Mouse (Mus musculus) cerebellum, postnatal 10 days (tissue): ENCODE data around the gene Gm20498.
"Not testable (repeated sequence)": the region's sequence is repeated elsewhere in the genome, so short reads cannot be mapped to it uniquely, and the experiment has no call there.

Source experiments
- DNase-seq, 2 experiments: peaks; one replicate each; pipeline ENCODE4 v3.0.0; 2021; ENCODE audit warnings: mixed read lengths in 2 of 2

Gm20498 gene

DNA sequence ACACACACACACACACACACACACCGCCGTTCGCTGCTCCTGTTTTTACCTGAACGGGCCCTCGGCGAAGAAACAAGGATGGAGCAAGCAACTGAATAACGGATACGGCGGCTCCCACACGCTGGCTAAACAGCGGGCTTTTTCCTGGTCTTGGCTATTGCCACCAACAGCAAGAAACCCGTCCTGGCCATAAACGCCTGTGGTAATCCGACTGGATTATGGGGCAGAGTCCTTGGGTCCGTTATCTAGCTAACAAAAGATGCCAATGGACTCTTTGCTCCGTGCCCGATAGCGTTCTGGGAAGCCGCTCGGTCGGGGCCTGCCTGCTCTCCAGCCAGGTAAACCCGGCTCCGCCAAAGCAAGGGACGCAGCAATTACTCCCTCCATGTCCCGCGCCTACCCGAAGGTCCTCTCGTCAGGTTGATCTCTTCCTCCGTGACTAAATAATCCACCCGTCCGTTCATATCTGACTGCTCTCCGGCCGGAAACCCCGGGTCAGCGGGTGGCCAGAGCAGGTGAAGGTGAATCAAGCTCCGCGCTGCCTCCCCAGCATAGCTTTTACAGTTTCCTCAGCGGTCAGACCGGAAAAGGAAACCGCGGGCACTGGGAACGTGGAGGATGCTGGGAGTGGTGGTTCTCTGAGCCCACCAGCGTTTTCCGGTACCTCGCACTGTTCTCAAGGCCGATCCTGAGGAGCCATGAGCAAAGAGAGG is at the start of gene Gm20498, which contains the start of gene Synj2bp:
TSS of gene Gm20498 (minus strand) at position 590 of the 713 bp plus-strand sequence.
TSS of gene Synj2bp (minus strand) at position 596 of the 713 bp plus-strand sequence.
- DNase-seq = peak; percentile 91 to 93

- no peak for DNase-seq
Observed at GRCm38 (mm10) chr12:81568374-81568773, 35.7 kb upstream of the Gm20498 start, which contains the start of gene Adam21. TSS of gene Adam21 (minus strand) at chr12:81568474.

- DNase-seq = no peak
Observed at GRCm38 (mm10) chr12:81567931-81568330, 35.2 kb upstream of the Gm20498 start.

DNA sequence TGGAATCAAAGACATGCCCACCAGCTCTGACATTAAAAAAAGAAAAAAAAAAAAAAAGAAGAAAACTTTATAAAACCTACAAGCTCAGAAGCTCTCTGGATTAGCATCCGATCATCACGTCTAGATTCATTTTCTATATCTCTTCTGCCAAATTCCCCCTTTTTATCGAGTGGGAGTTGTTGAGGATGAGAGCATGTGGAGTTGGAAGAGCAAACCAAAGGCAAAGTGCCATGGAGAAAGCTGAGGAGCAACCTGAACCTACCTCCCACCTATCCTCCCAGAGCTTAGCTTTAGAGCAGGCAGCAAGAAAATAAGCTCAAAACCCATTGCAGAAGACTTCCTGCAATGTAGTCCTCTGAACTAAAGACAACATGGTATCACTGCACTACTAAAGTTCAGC is 31.5 kb upstream of the Gm20498 start:
- no peak for DNase-seq

GRCm38 (mm10) chr12:81549286-81549685 is 16.6 kb upstream of the Gm20498 start:
- DNase-seq = no peak

DNA sequence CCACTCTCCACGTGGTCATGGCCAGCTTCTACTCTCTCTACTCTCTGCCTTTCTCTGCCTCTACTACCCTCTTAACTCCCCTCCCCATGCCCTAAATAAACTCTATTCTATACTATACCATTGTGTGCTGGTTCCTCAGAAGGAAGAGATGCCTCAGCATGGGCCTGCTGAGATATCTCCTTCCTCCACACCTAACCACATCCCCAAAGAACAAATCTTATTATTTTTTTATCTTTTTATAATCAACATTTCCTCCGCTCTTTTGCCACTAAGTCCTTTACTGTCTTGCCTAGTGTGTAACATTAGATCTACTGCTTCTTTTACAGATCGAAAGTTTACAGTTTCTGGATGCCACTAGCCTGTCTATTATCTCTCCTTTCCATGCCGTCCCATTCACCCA is 14.5 kb upstream of the Gm20498 start:
- DNase-seq = no peak

DNA sequence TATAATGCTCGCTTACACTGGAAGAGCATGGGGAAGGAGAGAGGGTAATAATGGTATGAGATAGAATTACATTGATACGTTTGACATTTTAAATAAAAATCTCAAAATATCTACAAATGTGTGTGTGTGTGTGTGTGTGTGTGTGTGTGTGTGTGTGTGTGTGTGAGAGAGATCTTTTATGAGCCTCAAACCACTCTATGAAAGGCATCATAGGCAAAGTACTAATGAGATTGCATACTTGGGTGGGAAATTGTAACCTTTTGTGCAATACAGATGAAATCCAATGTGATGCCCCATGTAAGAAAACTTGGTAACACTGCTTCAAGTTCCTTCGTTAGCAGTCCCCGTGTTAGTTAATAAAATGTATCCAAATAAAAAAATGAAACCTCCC is 319 bp upstream of the Gm20498 start:
- DNase-seq = peak in 1 of 2 experiments; percentile 4

DNA sequence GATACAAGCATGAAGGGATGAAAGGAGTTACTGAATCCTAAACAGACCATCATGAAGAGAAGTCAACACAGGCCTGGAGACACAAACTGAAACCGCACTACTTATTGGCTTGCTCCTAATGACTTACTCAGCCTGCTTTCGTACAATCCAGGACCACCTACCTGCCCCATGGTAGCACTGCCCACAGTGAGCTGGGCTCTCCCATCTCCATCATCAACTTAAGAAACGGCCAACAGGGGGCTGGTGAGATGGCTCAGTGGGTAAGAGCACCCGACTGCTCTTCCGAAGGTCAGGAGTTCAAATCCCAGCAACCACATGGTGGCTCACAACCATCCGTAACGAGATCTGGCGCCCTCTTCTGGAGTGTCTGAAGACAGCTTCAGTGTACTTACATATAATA is 2.1 kb downstream of the Gm20498 start:
- DNase-seq = peak in 1 of 2 experiments; percentile 6

DNA sequence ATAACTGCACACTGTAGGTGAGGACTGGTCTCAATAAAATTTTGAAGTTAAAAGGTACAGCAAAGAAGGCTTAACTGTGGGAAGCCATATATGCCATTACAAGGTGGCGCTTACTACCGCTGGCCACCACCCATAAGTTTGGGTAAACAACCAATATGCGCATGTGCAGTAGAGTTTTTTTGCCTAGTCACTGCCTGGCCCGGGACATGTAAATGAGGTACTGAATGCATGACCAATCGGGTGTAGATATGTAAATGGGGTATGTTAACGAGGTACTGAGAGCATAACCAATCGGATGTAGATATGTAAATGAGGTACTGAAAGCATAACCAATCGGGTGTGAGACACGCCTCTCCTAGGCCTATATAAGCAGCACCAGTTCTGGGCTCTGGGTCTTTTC is 35.8 kb downstream of the Gm20498 start:
- not testable (repeated sequence) for DNase-seq

- DNase-seq = no peak
Observed at GRCm38 (mm10) chr12:81490491-81490890, 42.2 kb downstream of the Gm20498 start.

DNA sequence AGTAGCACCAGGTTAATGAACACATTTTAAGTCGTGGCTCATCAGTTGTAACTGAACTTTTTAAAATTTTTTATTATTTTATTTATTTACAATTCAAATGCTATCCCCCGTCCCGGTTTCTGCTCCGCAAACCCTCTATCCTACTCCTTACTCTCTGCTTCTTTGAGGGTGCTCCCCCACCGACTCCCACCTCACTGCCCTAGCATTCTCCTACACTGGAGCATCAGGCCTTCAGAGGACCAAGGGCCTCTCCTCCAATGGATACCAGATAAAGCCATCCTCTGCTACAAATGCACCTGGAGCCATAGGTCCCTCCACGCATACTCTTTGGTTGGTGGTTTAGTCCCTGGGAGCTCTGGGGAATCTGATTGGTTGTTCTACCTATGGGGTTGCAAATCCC is 47.4 kb downstream of the Gm20498 start:
- peak; percentile 9 to 37 for DNase-seq

- DNase-seq = peak; percentile 91 to 93
Observed at GRCm38 (mm10) chr12:81484727-81485191, 47.9 kb downstream of the Gm20498 start, which contains the start of gene Cox16. TSS of gene Cox16 (minus strand) at chr12:81485127.

GRCm38 (mm10) chr12:81484212-81484611 is 48.5 kb downstream of the Gm20498 start:
- peak in 1 of 2 experiments; percentile 6 for DNase-seq

DNA sequence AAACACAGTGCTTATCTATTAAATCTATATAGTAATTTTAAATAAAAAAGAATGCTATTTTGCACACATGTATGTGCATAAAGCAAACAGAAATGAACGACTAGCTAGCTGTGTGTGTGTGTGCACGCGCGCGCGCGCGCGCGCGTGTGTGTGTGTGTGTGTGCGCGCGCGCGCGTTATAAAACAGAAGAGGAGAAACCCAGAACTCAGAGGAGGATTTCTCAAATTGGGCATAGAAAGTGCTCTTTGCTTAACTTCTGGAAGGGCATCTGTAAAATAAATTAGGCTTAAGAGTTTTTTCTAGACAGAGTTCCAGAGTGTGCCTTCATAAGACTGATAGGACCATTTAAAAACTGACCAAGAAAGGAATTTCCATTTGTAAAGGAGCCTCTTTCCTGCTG is 49.0 kb downstream of the Gm20498 start:
- peak; percentile 51 to 54 for DNase-seq

DNA sequence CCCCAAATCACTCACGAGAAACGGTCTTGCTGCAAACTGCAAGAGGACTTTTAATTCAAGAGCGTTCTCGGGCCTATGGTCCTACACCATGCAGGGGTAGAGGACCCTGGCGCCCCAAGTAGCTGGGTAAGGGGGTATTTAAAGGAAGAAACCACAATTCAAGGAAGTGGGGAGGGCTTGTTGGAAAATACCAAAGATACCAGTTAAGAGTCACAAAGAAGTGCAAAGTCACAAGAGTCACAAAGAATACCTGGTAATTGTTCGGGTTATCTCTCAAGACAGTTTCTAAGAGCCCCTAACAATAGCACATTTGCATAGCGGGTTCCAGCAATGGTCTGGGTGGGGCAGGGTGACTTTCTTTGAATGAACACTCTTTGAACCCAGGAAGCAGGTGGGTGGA is 73.7 kb downstream of the Gm20498 start:
- not testable (repeated sequence) for DNase-seq

GRCm38 (mm10) chr12:81438985-81439384 is 93.7 kb downstream of the Gm20498 start:
- not testable (repeated sequence) for DNase-seq

DNA sequence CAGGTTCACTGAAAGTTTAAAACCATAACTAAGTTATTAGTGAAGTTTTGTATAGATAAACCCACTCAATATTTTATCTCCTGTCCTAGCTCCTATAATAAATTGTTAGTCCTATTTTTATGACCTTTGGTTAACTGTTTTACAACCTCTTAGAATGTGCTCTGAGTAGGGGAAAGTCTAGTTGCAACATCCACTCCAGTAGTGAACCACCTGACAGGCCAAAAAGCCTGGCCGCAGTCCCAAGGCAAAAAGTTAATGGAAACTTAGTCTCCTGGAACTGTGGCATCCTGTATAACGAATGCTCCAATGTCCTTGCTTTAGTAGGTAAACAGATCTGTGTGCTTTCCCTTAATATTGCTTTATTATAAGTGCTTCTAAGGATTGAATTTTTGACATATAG is 97.9 kb downstream of the Gm20498 start:
- not testable (repeated sequence) for DNase-seq

DNA sequence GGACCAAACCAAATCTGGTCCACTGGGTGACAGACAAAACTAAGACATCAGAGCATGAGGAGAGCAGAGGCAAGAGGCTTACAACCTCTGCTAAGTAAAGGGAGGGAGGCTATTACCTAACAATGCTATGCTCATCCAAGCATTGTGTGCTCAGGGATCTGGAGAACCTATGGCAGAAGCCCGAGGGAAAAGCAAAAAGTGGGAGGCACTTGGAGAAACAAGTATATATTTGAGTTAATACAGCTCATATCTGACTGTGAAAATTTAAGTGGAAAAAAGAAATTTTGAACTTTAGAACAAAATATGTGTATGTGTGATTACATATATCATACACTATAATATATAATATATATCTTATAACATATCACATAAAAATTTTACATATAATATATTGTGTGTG is 110.9 kb downstream of the Gm20498 start, which contains the start of gene Adam4:
TSS of gene Adam4 (minus strand) at position 101 of the 400 bp plus-strand sequence.
- no peak for DNase-seq

DNA sequence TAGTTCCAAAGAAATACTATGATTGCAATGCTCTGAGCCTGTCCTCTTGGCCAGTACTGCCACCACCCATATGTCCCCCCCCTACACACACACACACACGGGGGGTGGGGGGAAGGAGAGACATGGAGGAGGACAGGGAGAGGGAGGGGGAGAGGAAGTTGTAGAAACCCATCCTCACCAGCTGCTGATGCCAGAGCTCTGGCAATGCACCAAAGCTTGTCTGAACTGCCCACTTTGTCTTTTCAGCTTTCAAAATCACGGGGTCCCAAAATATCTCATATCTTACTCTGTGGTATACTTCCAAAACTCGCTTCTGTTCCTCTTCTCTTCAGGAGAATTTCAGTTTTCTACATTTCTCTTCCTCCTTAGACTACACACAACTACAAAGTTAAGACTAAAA is 119.5 kb downstream of the Gm20498 start:
- peak; percentile 11 to 16 for DNase-seq

DNA sequence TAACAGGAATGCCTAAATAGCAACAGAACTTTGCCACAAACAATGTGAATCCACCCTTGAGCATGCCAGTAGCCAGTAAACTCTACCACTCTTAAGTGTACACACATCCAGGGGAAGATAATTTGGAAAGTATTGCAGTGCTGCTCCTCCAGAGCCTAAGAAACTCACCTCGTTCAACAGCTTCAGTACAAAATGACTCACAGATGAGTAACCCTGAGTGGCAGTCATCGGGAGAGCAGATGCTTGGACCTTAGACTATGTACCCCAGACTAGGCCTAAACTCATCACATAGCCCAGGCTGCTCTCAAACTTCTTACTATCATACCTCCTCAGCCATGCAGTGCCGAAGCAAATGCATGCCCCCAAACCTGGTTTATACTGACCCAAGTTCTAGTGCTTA is 123.7 kb downstream of the Gm20498 start:
- no peak for DNase-seq

DNA sequence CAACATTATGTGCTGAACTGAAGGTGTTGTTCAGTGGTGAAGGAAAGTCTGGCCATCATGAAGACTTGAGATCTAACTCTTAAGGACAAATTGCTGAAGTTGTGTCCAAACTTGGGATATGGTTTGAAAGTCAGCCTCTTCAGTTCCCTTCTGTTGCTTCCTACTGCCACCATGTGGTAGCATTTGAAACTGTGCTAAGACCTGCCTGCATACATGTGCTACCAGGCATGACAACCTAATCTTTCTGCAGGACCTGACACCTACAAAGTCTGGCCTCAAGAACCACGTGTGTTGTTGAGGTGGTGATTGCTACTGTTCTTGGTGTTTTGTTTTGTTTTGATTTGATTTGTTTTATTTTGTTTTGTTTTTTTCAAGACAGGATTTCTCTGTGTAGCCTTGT is 130.5 kb downstream of the Gm20498 start:
- DNase-seq = peak; percentile 87 to 91

DNA sequence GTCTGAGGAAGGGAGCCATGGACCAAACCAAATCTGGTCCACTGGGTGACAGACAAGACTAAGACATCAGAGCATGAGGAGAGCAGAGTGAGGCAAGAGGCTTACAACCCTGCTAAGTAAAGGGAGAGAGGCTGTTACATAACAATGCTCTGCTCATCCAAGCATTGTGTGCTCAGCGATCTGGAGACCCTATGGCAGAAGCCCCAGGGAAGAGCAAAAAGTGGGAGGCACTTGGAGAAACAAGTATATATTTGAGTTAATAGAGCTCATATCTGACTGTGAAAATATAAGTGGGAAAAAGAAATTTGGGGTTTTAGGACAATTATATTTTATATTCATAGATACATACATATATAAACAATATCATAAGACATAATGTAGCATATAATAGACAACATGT is 153.3 kb downstream of the Gm20498 start, which contains the start of gene Gm4787:
TSS of gene Gm4787 (minus strand) at position 101 of the 400 bp plus-strand sequence.
- DNase-seq = not testable (repeated sequence)

DNA sequence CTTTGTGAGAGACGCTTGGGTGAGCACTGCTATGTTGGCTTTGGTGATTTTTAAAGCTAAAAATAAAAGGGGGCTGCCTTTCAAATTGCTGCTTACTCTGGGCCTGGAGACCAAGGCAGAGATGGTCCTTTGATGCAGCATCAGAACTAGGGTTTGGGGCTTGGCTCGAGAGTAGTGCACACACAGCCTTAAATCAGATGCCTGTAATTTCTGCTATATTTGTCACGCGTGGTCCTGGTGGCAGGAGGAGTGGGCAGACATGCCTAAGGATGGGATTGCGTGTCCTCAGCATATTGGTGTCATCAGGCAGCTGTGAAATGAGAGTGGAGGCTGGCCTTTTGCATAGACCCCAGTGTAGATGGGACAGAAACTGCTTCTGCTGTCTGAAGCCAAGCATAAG is 198.9 kb downstream of the Gm20498 start:
- no peak for DNase-seq

DNA sequence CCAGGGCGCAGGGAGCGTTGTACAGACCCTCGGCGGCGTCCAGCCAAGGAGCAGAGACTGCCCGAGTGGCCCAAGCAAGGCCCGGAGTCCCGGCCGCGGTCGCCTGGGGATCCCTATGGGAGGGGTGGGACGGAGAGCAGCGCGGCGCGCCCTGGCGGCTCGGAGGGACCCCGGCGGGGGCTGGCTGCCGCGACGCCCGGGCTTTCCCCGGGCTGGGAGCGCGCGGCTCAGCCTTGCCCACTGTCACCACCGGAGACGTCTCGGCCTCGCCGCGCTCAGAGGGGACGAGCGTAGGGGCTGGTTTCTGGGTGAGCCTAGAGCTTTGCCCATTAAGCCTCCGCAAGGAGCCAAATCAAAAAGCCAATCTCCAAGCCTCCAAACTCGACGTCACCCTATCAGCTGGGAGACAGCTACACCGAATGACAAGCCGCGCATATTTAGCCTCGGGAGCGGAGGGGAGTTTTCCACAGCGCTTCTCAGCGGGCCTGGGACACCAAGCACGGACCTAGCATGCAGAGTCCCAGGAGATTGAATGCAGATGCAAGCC is 199.8 kb downstream of the Gm20498 start, which contains the start of gene Slc8a3:
TSS of gene Slc8a3 (minus strand) at position 306 of the 547 bp plus-strand sequence.
- peak; percentile 76 to 80 for DNase-seq
